8 mouse cellular contexts compared by ENCODE assay signal in genomic region chr3:96474909-96475655, GRCm38 (mm10). TPM values are rescaled to one million over a fixed set of nuclear protein-coding genes. Genes with fewer than 3 reads are reported as not detected.
A peak's percentile ranks its signal among the peaks of the same experiment; 100 is the strongest.
DNase-seq lines count a peak whose midpoint lies in the region; ATAC-seq lines count a peak whose summit lies in the region.

No protein-coding gene starts in this region.

- WGBS in lung, embryonic 16.5 days, result 3% methylated on average over 44 of the region's 44 CpGs
- WGBS in forebrain, embryonic 16.5 days, result 2% methylated on average over 44 of the region's 44 CpGs
- 2% methylated on average over 44 of the region's 44 CpGs for WGBS in liver, embryonic 15.5 days (ENCODE audit: insufficient replicate concordance)
- WGBS in stomach, embryonic 16.5 days, result 3% methylated on average over 44 of the region's 44 CpGs

- 0 out of 2 replicates have a peak, but pooled peaks cover 5% of the 10 kb centered on the region for H3K4me1 ChIP-seq in lung, embryonic 16.5 days (replicated peaks; ENCODE audit: control insufficient read depth, insufficient read depth, low read length)
- H3K4me1 ChIP-seq in forebrain, embryonic 16.5 days (replicated peaks; ENCODE audit: control insufficient read depth, insufficient read depth, low read length), result peaks cover 7% of the 10 kb centered on the region
- H3K4me1 ChIP-seq in liver, embryonic 15.5 days (replicated peaks), result peaks cover 4% of the 10 kb centered on the region
- peaks cover 4% of the 10 kb centered on the region; the same call in 1 of the 2 replicates for H3K4me1 ChIP-seq in stomach, embryonic 16.5 days (ENCODE audit: control insufficient read depth, insufficient read depth, low read length)

- H3K4me3 ChIP-seq in lung, embryonic 16.5 days (ENCODE audit: low read length), result peak overlapping the region; percentile 47
- H3K4me3 ChIP-seq in forebrain, embryonic 16.5 days (replicated peaks; ENCODE audit: low read length), result peak overlapping the region; percentile 36
- H3K4me3 ChIP-seq in liver, embryonic 15.5 days (replicated peaks), result peak overlapping the region; percentile 38
- H3K4me3 ChIP-seq in stomach, embryonic 16.5 days (replicated peaks; ENCODE audit: low read length), result peak overlapping the region; percentile 37

- no peaks in the 10 kb centered on the region for H3K9me3 ChIP-seq in lung, embryonic 16.5 days (ENCODE audit: control insufficient read depth, low read length)
- H3K9me3 ChIP-seq in forebrain, embryonic 16.5 days (ENCODE audit: control insufficient read depth, low read length), result no peaks in the 10 kb centered on the region
- no peaks in the 10 kb centered on the region for H3K9me3 ChIP-seq in liver, embryonic 15.5 days (replicated peaks)
- H3K9me3 ChIP-seq in stomach, embryonic 16.5 days (replicated peaks; ENCODE audit: control insufficient read depth, low read length), result no peaks in the 10 kb centered on the region

- no peak overlapping the region for H3K27ac ChIP-seq in lung, embryonic 16.5 days (ENCODE audit: low read length)
- H3K27ac ChIP-seq in forebrain, embryonic 16.5 days (ENCODE audit: low read length), result no peak overlapping the region
- no peak overlapping the region for H3K27ac ChIP-seq in liver, embryonic 15.5 days (replicated peaks)
- H3K27ac ChIP-seq in stomach, embryonic 16.5 days (ENCODE audit: low read length), result no peak overlapping the region

- no peaks in the 10 kb centered on the region for H3K36me3 ChIP-seq in lung, embryonic 16.5 days (ENCODE audit: control insufficient read depth, insufficient read depth, low read length)
- no peaks in the 10 kb centered on the region for H3K36me3 ChIP-seq in forebrain, embryonic 16.5 days (ENCODE audit: control insufficient read depth, insufficient read depth)
- H3K36me3 ChIP-seq in liver, embryonic 15.5 days (replicated peaks), result no peaks in the 10 kb centered on the region
- no peaks in the 10 kb centered on the region for H3K36me3 ChIP-seq in stomach, embryonic 16.5 days (ENCODE audit: control insufficient read depth, insufficient read depth, low read length)

- ATAC-seq in lung, embryonic 16.5 days (ENCODE audit: low read depth), result no peak
- no peak for ATAC-seq in forebrain, embryonic 16.5 days
- no peak for ATAC-seq in liver, embryonic 15.5 days (ENCODE audit: insufficient read depth)
- ATAC-seq in stomach, embryonic 16.5 days (ENCODE audit: insufficient read depth, low FRiP score), result no peak

- peak overlapping the region; percentile 52; the same call in 1 of the 2 replicates for H3K9ac ChIP-seq in lung, embryonic 16.5 days (ENCODE audit: low read length)
- peak overlapping the region; percentile 39; the same call in 1 of the 2 replicates for H3K9ac ChIP-seq in forebrain, embryonic 16.5 days (replicated peaks; ENCODE audit: low read depth, low read length)
- H3K9ac ChIP-seq in liver, embryonic 15.5 days, result no peak overlapping the region
- H3K9ac ChIP-seq in stomach, embryonic 16.5 days (ENCODE audit: low read length), result peak overlapping the region; percentile 51

- H3K27me3 ChIP-seq in lung, embryonic 16.5 days (ENCODE audit: control insufficient read depth, insufficient read depth, low read depth, low read length), result peaks cover 50% of the 10 kb centered on the region
- peaks cover 45% of the 10 kb centered on the region for H3K27me3 ChIP-seq in forebrain, embryonic 16.5 days (replicated peaks; ENCODE audit: control insufficient read depth, insufficient read depth, low read length)
- H3K27me3 ChIP-seq in liver, embryonic 15.5 days, result peaks cover 88% of the 10 kb centered on the region
- peaks cover 43% of the 10 kb centered on the region for H3K27me3 ChIP-seq in stomach, embryonic 16.5 days (ENCODE audit: control insufficient read depth, insufficient read depth, low read length)

- H3K4me2 ChIP-seq in lung, embryonic 16.5 days (ENCODE audit: low read depth, low read length), result peak overlapping the region; percentile 71
- H3K4me2 ChIP-seq in forebrain, embryonic 16.5 days (ENCODE audit: low read length), result peak overlapping the region; percentile 52
- H3K4me2 ChIP-seq in liver, embryonic 15.5 days, result peak overlapping the region; percentile 65
- H3K4me2 ChIP-seq in stomach, embryonic 16.5 days (ENCODE audit: low read depth, low read length), result peak overlapping the region; percentile 55

- DNase-seq in lung, postnatal 25 days (ENCODE audit: low spot score), result no peak
- no peak for DNase-seq in right cerebral cortex, postnatal 4 days
- no peak for DNase-seq in right cerebral cortex, postnatal 14 days
- no peak for DNase-seq in spleen, postnatal 4 days (ENCODE audit: low spot score in 2 of 2)

RNA-seq across cellular contexts. Expression of gene BC107364, which starts 23.0 kb away (rescaled TPM):
- polyA plus RNA-seq in lung, embryonic 16.5 days (2015; fragmentation: Nextera tagmentation; extraction: Ambion mirVana), result 0.30 and 0.34 TPM in 2 replicates
- polyA plus RNA-seq in forebrain, embryonic 16.5 days (2015; fragmentation: Nextera tagmentation; extraction: Ambion mirVana), result not detected in 2 replicates
- polyA plus RNA-seq in liver, embryonic 15.5 days (2015; fragmentation: Nextera tagmentation; extraction: Ambion mirVana), result not detected in 2 replicates
- 0.17 and 0.29 TPM in 2 replicates for polyA plus RNA-seq in stomach, embryonic 16.5 days (2015; fragmentation: Nextera tagmentation; extraction: Ambion mirVana)

RNA-seq across cellular contexts. Expression of gene Hfe2, which starts 49.9 kb away (rescaled TPM):
- polyA plus RNA-seq in lung, embryonic 16.5 days (2015; fragmentation: Nextera tagmentation; extraction: Ambion mirVana), result 0.57 and 1.1 TPM in 2 replicates
- 0.66 and 1.1 TPM in 2 replicates for polyA plus RNA-seq in forebrain, embryonic 16.5 days (2015; fragmentation: Nextera tagmentation; extraction: Ambion mirVana)
- 7.1 and 8.5 TPM in 2 replicates for polyA plus RNA-seq in liver, embryonic 15.5 days (2015; fragmentation: Nextera tagmentation; extraction: Ambion mirVana)
- polyA plus RNA-seq in stomach, embryonic 16.5 days (2015; fragmentation: Nextera tagmentation; extraction: Ambion mirVana), result 0.50 and 3.8 TPM in 2 replicates
